In genomic region chr10:6488605-6489004, GRCm38 (mm10) we compare ENCODE assay signal across 22 mouse cellular contexts.
"Had no signal": no experiment of that assay in that cellular context is flagged by ENCODE, and none has a peak within 500 bp of the region (broad histone marks: within the 10 kb centered on the region; RNA-seq: fewer than 3 reads in every experiment).

No protein-coding gene starts in this region.

- DNase-seq: heart, postnatal 10 days; heart, postnatal 14 days; heart, postnatal 36 days; heart, postnatal 4 days; kidney, adult 11 months; kidney, adult 18-20 months; kidney, adult 2 months; kidney, adult 8-10 months; kidney, adult 9 months; kidney, postnatal 10 days; kidney, postnatal 14 days; kidney, postnatal 25 days; kidney, postnatal 36 days; kidney, postnatal 4 days; layer of hippocampus, adult 9-11 months; layer of hippocampus, postnatal 36 days had no signal

- ATAC-seq: hindbrain, embryonic 16.5 days; hindbrain, postnatal 0 days; inflammation-experienced regulatory T-cells, adult 6 months; intestine, embryonic 15.5 days; intestine, embryonic 16.5 days; intestine, postnatal 0 days had no signal
